Mouse (Mus musculus): ENCODE results near the gene Kcnh7.
"Not testable (repeated sequence)": the region's sequence is repeated elsewhere in the genome, so short reads cannot be mapped to it uniquely, and the experiment has no call there.

Gene Kcnh7

DNA sequence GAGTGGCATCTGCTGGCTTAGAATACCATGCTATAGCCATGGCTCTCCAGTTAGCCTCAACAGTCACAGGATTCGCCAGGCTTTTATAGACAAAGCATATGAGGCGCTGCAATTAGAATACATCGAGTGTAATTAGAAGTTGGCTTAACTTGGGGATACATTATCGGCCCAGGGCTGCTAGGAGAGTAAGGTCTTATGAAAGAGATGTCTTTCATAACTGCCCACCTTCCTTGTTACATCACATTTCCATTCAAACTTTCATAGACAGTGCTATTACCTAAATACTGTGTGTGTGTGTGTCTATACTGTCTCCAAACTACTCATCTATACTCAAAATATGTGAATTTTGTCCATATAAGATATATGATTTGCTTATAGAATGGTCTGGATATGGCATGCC lies 468.8 kb downstream of the Kcnh7 start:
- no peak for DNase-seq

DNA sequence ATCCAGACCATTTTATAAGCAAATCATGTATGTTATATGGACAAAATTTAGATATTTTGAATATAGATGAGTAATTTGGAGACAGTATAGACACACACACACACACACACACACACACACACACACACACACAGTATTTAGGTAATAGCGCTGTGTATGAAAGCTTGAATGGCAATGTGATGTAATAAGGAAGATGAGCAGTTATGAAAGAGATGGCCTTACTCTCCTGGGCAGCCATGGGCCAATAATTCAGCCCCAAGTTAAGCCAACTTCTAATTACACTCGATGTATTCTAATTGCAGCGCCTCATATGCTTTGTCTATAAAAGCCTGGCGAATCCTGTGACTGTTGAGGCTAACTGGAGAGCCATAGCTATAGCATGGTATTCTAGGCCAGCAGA lies 469.7 kb downstream of the Kcnh7 start:
- not testable (repeated sequence) for DNase-seq

DNA sequence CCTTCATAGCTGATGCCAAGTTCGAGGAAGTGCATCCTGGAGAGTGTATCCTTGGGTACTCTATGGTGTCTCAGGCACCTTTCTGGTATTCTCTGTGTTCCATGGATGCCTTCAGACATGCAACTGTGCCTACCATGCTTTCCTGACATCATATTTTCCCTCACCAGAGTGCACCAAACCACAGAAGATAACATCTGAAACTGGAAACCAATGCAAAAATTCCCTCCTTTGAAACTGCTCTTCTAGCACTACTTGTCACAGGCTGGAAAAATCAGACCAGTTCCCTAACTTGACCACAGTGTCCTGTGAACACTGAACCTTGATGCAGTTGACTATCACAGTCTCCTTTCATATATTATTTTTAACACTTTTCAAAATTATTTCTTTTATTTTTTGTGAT lies 474.5 kb downstream of the Kcnh7 start:
- no peak for DNase-seq

DNA sequence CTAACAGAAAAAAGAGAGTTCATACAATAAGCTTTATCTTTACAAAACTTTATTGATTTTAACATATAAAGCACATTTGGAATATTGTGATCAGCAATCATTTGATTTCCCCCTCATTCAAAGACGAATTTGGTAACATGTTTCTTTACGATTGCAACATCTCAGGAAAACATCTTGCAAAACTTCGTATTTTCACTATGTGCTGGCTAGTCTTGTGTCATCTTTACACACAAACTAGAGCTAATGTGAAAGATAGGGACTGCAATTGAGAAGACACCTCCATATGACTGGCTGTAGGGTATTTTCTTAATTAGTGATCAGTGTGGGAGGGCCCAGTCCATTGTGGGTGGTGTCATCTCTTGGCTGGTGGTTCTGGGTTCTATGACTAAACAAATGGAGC lies 477.8 kb downstream of the Kcnh7 start:
- DNase-seq = no peak

DNA sequence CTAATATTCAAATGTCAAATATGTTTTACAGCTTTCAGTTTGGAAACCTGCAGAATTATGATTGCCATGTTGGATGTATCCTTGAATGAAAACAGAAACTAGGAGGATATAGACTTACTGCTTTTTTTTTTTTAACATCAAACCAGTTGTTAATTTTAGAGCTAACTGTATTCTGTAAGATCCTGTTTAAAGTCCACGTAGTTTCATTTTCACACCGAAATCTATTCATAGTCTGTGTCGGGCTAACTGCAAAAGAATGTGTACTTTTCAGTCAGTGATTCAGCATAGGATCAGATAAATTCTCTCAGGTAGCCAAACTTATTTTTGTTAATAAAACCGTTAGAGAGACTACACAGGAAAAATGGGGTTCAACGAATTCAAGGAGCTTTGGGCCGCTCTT lies 498.2 kb downstream of the Kcnh7 start:
- no peak for DNase-seq

DNA sequence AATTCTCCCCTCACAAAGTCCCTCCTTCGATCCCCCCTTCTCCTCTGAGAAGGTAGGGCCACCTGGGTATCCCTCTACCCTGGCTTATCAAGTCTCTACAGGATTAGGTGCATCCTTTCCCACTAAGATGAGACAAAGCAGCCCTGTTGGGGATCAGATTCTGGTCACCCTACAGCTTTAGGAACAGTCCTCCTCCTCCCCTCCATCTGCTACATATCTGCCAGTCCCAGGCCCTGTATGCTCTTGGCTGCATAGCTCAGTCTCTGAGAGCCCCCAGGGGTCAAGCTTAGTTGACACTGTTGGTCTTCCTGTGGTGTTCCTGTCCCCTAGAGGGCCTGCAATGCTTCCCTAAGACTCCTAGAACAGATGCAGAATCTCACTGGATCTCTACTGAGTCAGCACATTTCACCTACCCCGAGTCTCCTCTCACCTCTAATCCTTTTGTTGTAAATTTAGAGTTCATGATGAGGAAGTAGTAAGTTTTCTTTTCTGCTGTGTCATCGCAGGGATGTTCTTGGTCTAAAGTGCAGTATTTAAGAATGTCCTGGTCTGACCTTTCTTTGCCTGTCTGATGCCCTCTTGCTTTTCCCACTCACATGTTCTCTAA lies 499.0 kb downstream of the Kcnh7 start:
- DNase-seq = no peak

DNA sequence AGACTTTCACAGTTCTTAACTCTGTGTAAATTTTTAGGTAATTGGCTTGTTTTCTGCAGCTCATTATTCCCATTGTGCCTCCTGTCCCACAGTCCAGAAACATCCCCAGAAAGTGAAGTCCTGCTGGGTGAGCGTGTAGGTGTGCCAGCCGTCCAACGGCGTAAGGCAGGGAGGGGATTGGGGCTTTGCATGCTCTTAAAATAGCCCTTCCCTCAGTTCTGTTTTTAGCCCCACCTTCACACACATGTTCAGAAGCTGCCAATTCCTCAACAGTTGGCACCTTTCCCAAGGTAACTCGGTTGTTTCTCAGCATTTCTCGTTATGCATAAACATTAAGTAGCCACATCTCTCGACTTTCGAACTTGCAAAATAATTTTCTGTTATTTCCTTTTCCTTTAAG lies 502.4 kb downstream of the Kcnh7 start:
- no peak for DNase-seq

DNA sequence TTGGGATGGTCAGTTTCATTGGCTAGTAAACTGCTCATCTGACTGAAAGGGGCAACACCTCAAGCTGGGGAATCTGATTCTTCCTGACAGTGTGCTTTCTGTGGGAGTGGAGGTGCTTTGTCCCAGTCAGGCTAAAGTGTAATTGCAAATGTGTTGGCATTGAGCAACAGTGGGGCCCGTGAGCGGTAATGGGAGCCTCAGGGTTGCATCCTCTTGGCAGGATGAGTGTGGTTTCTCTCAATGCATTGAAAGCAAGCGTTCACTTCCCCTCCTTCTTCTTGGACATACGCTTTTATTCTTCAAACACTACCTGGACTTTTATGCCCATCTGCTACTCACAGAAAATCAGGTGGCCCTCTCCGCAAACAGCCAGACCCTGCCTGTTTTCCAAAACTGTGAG lies 511.3 kb downstream of the Kcnh7 start:
- no peak for DNase-seq

DNA sequence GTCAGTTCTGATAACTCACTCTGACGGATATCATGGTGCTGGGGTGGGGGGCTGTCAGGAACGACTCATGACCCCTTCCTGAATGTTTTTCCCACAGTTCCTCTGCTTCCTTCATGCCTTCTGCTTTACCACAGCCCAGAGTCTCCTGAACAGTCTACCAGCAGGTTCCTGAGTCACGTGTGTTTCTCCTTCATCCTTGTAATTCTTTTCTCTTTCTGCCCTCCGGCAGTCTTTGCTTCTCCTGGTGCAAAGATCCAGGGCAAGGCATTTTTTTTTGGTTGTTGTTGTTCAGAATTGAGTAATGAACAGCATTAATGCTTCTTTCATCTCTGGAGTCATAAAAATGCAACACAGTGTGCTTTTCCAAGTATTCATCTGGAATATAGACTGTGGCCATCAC lies 513.3 kb downstream of the Kcnh7 start:
- no peak for DNase-seq

DNA sequence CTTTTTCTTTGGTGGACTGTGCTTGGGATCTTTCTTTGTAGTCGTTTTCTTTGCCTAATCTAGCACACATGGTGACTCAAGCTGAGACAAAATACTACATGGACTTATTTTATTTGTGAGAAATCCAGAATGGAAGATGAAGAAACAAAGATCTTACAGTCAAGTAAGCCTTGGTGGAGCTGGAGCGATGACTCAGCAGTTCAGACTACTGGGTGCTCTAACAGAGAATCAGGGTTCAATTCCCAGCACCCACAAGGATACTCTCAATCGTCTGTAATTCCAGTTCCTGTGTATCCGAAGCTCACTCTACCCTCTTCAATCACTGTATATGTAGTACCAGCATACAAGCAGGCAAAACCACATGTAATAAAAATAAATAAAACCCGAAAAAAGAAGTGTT lies 513.8 kb downstream of the Kcnh7 start:
- peak; percentile 33 for DNase-seq

DNA sequence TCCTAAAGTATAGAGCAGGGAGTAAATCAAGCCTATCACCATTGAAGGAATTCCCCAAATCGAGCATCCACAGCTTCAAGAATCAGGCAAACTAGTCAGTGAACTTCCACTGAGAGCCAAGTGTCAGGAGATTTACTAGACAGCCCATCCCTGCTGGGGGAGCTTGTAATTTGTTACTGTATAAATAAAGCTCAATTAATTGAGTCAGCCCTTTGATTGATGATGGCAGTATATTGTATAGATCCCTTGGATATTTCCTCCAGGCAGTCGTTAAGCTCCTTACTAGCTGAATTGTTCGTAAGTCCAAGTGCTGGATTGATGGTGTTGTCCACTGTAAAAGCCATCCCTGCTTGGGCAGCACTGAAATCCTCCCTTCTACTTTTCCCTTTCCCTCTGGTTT lies 514.2 kb downstream of the Kcnh7 start:
- no peak for DNase-seq

DNA sequence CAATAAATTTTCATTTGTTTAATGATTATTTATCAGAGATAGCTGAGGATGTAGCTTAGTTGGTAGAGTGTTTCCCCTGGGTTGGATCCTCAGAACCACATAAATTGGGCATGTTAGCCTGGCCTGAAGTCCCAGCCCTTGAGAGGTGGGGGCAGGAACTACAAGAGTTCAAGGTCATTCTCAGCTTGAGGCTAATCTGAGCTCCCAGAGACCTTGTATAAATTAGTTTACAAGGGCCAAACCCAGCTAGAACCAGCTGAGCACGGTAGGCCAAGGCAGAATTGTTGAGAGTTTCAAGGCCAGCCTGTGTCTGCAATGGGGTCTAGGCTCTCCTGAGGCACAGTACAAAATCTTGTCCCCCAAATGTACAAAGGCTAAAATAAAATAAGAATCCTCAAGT lies 518.6 kb downstream of the Kcnh7 start:
- no peak for DNase-seq

DNA sequence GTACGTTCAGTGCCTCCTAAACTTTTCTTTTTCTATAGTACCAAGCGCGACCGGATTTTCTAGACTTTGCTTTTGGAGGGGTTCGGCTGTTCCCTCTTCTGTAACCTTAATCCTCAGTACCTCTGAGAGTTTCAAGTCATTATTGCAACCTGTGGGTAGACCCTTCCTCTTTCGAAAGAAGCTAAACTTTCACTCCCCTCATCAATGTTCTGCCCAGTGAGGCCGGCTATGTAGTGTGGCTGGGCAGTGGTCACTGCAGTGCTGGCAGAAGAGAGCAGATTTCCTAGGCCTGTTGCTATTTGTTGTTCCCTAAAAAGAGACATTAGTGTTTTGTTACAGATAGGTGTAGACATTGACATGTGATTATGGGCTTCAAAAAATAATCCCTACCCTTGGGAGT lies 519.2 kb downstream of the Kcnh7 start:
- DNase-seq = no peak

DNA sequence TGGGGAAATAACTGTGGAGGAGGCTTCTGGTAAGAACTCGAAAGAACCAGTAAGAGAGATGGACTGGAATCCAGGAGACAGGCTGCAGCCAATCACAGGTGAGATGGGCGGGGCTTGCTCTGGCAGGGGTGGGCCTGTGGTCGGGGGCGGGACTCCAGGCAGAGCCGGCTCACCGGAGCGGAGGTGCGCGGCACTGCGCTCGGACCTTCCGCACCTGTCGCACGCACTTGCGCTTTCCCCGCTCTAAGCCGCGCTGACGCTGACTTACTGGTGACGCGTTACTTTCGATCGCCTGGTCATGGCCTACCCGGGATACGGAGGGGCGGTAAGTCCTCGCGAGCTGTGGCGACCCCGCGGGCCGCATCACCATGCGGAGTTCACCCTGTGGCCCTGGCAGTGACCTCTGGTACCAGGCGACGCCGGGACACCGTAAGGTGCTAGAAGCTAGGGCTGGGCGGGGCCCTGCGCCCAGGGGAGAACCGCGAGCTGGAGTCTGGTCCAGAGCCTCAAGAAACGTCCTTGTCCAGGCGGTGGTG lies 519.9 kb downstream of the Kcnh7 start, which contains the start of gene Gca:
Gene Gca (plus strand): TSS at position 151 of the 536 bp plus-strand sequence.
- DNase-seq = peak; percentile 93

DNA sequence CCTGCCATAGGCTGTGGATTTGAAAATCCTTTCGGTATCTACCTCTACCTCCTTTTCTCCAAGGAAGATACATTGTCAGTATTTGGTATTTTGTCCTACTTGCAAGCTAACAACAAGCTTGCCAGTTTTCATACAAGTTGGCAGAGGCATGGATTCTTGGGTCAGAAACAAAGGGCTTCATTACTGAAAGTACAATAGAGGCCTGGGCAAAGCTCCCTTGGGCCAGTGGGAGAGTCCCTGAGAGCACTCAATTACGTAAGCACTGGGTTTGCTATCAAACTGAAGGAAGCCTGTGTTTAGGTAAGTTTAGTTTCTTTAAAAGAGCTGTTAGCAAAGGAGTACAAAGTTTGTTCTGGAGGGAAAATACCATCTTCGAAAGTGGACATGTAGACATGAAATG lies 521.5 kb downstream of the Kcnh7 start:
- DNase-seq = no peak

DNA sequence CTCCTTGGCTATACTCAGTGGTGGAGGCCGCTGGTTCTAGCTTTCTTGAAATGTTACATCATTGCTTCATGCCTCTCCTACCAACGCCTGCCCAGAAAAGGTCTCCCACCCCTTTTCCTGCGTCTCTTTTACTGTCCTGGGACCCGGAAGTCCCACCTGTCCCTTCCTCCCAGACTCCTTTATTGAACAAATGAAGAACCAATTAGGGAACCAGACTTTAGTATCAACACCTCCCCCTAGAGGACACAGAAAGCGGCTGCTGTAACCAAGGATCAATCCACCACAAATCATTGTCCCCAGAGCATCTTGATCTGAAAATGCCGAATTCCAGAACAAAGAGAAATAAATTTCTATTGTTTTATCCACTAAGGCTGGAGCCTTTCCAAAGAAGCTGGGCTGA lies 523.5 kb downstream of the Kcnh7 start:
- DNase-seq = no peak

DNA sequence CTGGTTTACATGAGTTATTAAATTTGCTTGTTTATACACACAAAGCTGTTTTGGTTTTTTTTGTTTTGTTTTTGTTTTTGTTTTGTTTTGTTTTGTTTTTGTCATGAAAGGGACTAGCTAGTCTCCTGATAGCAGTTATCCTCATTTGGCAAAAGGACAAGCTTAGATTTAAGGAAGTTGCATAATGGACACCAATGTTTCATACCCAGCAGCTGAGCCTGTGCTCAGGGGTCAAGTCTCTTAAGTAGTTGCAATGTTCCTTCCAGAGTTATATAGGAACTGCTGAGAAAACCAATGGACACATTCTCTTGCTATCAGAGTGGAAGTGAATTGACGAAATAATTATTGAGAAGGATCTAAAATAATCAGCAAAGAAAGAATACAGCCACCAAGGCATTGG lies 528.0 kb downstream of the Kcnh7 start:
- DNase-seq = no peak

DNA sequence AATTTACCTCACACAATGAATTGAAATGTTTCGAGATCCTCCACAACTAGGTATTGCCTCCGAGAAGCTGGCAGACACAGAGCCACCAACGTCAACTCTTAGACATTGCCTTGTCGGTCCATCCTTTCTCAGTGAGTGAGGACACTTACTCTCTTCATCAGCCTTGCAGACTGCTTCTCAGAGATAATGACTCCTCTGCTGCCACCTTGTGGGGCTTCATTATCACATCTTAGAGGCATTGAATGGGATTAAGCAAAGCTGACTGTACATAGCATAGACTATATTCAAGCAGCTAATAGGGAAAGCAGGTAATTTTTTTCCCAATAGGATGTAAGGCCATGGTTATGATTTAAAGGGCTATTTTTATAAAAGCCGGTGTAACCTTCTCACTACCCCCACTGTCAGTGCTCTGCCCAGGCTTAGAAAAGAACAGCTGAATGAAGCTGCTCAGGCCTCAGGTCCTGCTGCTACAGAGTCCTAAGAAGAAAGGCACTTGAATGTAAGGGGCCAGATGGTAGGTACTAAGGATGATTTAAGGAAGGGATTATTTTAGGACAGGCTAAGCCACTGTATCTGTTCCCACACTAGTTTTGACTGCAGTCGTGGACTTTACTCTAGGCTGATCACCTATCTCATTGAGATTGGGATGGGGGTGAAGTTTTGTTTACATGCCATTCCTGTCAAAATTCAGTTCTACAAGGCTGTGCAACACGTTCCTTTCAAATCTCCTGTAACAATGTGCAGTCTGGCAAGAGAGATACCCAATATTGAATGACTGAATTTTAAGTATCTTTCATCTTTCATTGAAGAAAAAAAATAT lies 529.4 kb downstream of the Kcnh7 start:
- DNase-seq = peak; percentile 58

DNA sequence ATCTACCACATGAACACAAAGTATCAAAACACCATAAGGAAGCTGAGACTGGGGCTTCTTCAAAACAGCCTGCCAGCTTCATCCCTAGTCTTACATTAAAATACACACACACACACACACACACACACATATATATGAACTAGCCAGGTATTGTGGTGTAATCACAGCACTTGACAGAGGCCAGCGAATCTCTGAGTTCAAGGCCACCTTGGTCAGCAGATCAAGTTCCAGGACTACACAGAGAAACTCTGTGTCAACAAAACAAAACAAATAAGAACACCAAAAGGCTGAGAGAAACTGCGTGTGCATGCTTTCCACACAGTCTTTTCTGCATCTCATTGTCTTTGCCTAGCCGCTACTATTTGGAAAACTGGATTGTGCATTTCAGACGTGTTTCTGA lies 531.6 kb downstream of the Kcnh7 start:
- no peak for DNase-seq

DNA sequence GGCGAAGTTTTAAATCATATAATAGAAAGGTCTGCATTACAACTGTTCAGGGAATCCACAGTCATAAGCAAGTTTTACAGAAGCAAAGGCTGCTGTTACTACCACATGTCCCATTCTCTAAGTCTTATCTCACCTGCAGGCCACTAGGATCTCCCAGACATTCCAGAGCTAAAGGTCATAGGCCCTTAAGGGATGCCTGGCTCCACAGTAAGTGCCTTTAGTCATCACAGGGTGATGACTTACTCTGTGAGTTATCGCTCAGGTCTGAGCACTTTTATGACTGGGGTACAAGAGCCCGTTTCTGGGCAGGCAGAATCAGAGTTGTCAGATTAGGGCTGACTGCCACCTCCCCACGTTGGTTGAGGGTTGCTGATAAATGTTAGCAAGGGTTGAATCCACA lies 532.2 kb downstream of the Kcnh7 start:
- no peak for DNase-seq

DNA sequence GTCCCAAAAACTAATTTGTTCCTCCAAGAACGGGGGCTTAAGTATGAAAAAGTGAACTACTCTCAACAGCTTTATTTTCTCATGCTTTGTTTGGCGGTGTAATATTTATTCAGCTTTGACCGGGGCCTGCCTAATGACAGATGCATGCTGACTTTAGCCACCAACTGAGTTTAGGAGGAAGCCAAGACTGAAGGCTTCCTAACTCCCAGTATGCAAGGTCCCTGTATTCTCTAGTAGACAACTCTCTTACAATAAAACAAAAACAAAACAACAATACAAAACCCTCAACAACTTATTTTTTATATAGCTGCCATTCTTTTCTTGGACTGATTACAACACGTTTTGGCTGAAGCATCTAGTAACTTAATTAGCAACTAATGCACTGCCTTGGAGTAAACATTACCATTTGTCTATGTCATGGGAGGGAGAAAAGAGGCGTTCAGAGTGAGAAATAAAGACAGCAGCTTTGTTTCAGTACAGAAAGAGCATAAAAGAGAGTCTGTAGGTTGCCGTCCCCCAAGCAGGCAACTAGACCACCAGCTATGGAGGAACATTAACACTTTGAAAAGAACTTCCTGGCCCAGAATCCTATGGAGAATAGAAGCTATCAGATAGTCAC lies 537.3 kb downstream of the Kcnh7 start:
- no peak for DNase-seq

DNA sequence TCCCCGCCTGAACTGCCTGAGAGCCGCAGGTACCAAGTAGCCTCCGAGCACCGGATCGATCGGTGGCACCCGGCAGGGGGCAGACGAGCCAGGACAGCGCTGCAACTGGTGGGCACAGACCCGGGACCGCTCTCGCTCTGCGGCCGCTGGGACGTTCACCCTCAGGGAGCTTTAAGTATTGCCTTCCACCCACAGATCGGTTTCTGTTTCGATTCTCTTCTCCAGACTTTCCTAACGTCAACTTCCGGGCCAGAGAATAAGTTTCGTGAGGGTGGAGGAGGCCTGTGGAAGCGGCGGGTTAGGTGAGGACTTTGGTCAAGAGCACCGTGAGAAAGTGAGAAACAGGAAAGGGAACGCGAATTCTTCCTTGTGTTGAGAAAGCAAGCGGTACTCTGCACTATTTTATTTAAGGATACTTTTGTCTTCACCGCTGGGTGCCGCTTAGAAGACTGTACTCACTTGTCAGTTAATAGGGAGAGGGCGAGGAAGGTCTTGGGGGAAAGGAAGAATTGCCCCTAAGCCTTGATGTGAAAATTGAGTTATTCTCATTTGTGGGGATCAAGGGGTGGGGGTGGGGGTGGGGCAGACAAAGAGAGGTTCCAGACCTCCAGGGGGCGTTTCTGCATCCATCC lies 538.0 kb downstream of the Kcnh7 start, which contains the start of gene Ifih1:
Gene Ifih1 (minus strand): TSS at position 242 of the 632 bp plus-strand sequence.
- peak; percentile 80 for DNase-seq

DNA sequence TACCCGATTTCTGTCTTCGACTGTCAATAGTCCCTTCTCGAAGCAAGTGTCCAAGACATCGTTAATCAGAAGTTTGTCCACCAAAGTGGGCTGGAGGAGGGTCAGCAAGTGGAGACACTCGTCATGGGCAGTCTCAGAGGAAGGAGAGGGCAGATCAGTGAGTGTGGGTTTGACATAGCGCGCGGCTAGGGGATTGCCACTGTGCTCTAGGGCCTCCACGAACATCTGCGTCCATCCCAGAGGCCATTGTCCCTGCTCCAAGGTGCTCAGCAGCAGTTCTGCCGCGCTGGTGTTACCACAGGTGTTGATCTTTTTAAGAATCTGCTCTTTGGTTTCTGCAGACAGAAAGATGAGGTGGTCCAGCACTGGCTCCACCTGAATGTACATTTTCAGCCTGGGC lies 538.6 kb downstream of the Kcnh7 start:
- peak; percentile 20 for DNase-seq

All from liver (tissue).